Mouse (Mus musculus): Measurements from ENCODE around the gene Sez6l. TPM values are rescaled to one million over a fixed set of nuclear protein-coding genes. Genes with fewer than 3 reads are reported as not detected.

Sez6l gene
- polyA plus RNA-seq, 1 experiment from 2014 or later: 22.1 TPM

- WGBS: 7% methylated on average over 18 of the region's 18 CpGs
- H3K9me3 ChIP-seq (replicated peaks; ENCODE audit: control insufficient read depth, low read length): no peaks in the 10 kb centered on the region
- no peaks in the 10 kb centered on the region for H3K27me3 ChIP-seq (replicated peaks; ENCODE audit: control insufficient read depth, insufficient read depth, low read length)
- ATAC-seq (peak; percentile 18), DNase-seq (ENCODE audit: low spot score) (no peak)
- H3K4me1 ChIP-seq (ENCODE audit: control insufficient read depth, insufficient read depth, low read length): peaks cover 15% of the 10 kb centered on the region
- H3K36me3 ChIP-seq (ENCODE audit: control insufficient read depth, insufficient read depth, low read length): peaks cover 24% of the 10 kb centered on the region
- H3K9ac ChIP-seq (ENCODE audit: low read length): peak overlapping the region; percentile 69
- H3K27ac ChIP-seq (ENCODE audit: low read depth, low read length): peak overlapping the region; percentile 88; the same call in 1 of the 2 replicates
- peak overlapping the region; percentile 95 for H3K4me2 ChIP-seq (ENCODE audit: low read length)
- peak overlapping the region; percentile 62 for H3K4me3 ChIP-seq (ENCODE audit: low read depth, low read length)
Measured at GRCm38 (mm10) chr5:112393741-112394414, 183.1 kb downstream of the Sez6l start.

- 77% methylated on average over 27 of the region's 27 CpGs for WGBS
Measured at GRCm38 (mm10) chr5:112391676-112392323, 185.2 kb downstream of the Sez6l start.

GRCm38 (mm10) chr5:112391002-112391401 is 186.0 kb downstream of the Sez6l start:
- WGBS: 65% methylated on average over 16 of the region's 16 CpGs
- H3K27ac ChIP-seq (ENCODE audit: low read depth, low read length): no peak overlapping the region
- H3K36me3 ChIP-seq (ENCODE audit: control insufficient read depth, insufficient read depth, low read length): peaks cover 52% of the 10 kb centered on the region
- no peaks in the 10 kb centered on the region for H3K9me3 ChIP-seq (replicated peaks; ENCODE audit: control insufficient read depth, low read length)
- no peak overlapping the region for H3K9ac ChIP-seq (ENCODE audit: low read length)
- DNase-seq (ENCODE audit: low spot score) (no peak), ATAC-seq (no peak)
- H3K4me3 ChIP-seq (ENCODE audit: low read depth, low read length): no peak overlapping the region
- no peaks in the 10 kb centered on the region for H3K27me3 ChIP-seq (replicated peaks; ENCODE audit: control insufficient read depth, insufficient read depth, low read length)
- H3K4me1 ChIP-seq (ENCODE audit: control insufficient read depth, insufficient read depth, low read length): peaks cover 15% of the 10 kb centered on the region
- H3K4me2 ChIP-seq (ENCODE audit: low read length): no peak overlapping the region

More at GRCm38 (mm10) chr5:112391676-112392323, 185.2 kb downstream of the Sez6l start:
- ATAC-seq (no peak), DNase-seq (ENCODE audit: low spot score) (no peak)
- Histone ChIP-seq H3K9me3 (replicated peaks; ENCODE audit: control insufficient read depth, low read length) (no peaks in the 10 kb centered on the region), H3K9ac (ENCODE audit: low read length) (no peak overlapping the region), H3K27me3 (replicated peaks; ENCODE audit: control insufficient read depth, insufficient read depth, low read length) (no peaks in the 10 kb centered on the region), H3K4me1 (ENCODE audit: control insufficient read depth, insufficient read depth, low read length) (peaks cover 15% of the 10 kb centered on the region), H3K4me3 (ENCODE audit: low read depth, low read length) (no peak overlapping the region), H3K27ac (ENCODE audit: low read depth, low read length) (no peak overlapping the region), H3K36me3 (ENCODE audit: control insufficient read depth, insufficient read depth, low read length) (peaks cover 44% of the 10 kb centered on the region), H3K4me2 (ENCODE audit: low read length) (no peak overlapping the region)

- no peak overlapping the region for H3K4me2 ChIP-seq (ENCODE audit: low read length)
- H3K9ac ChIP-seq (ENCODE audit: low read length): 0 out of 2 replicates have a peak overlapping the region, but pooled peaks have one; percentile 3
- ATAC-seq: no peak
- H3K27me3 ChIP-seq (replicated peaks; ENCODE audit: control insufficient read depth, insufficient read depth, low read length): no peaks in the 10 kb centered on the region
- no peak overlapping the region for H3K27ac ChIP-seq (ENCODE audit: low read depth, low read length)
- no peaks in the 10 kb centered on the region for H3K9me3 ChIP-seq (replicated peaks; ENCODE audit: control insufficient read depth, low read length)
- WGBS: 81% methylated on average over 9 of the region's 9 CpGs
- DNase-seq (ENCODE audit: low spot score): no peak
- H3K4me3 ChIP-seq (ENCODE audit: low read depth, low read length): no peak overlapping the region
- peaks cover 67% of the 10 kb centered on the region for H3K36me3 ChIP-seq (ENCODE audit: control insufficient read depth, insufficient read depth, low read length)
- H3K4me1 ChIP-seq (ENCODE audit: control insufficient read depth, insufficient read depth, low read length): peaks cover 11% of the 10 kb centered on the region
Measured at GRCm38 (mm10) chr5:112389352-112389751, 187.6 kb downstream of the Sez6l start.

GRCm38 (mm10) chr5:112385973-112386372 is 191.0 kb downstream of the Sez6l start:
- WGBS: 90% methylated on average over 2 of the region's 2 CpGs
- H3K27me3 ChIP-seq (replicated peaks; ENCODE audit: control insufficient read depth, insufficient read depth, low read length): no peaks in the 10 kb centered on the region
- peaks cover 63% of the 10 kb centered on the region for H3K36me3 ChIP-seq (ENCODE audit: control insufficient read depth, insufficient read depth, low read length)

GRCm38 (mm10) chr5:112384805-112385472 is 192.0 kb downstream of the Sez6l start:
- Histone ChIP-seq H3K36me3 (ENCODE audit: control insufficient read depth, insufficient read depth, low read length) (peaks cover 63% of the 10 kb centered on the region), H3K27ac (ENCODE audit: low read depth, low read length) (no peak overlapping the region), H3K4me2 (ENCODE audit: low read length) (no peak overlapping the region), H3K9me3 (replicated peaks; ENCODE audit: control insufficient read depth, low read length) (no peaks in the 10 kb centered on the region), H3K4me3 (ENCODE audit: low read depth, low read length) (no peak overlapping the region), H3K9ac (ENCODE audit: low read length) (no peak overlapping the region), H3K4me1 (ENCODE audit: control insufficient read depth, insufficient read depth, low read length) (no peaks in the 10 kb centered on the region), H3K27me3 (replicated peaks; ENCODE audit: control insufficient read depth, insufficient read depth, low read length) (no peaks in the 10 kb centered on the region)
- WGBS: 92% methylated on average over 13 of the region's 13 CpGs
- ATAC-seq: no peak
- DNase-seq (ENCODE audit: low spot score): no peak

More at GRCm38 (mm10) chr5:112385973-112386372, 191.0 kb downstream of the Sez6l start:
- no peak overlapping the region for H3K4me2 ChIP-seq (ENCODE audit: low read length)
- H3K9ac ChIP-seq (ENCODE audit: low read length): no peak overlapping the region
- H3K4me3 ChIP-seq (ENCODE audit: low read depth, low read length): no peak overlapping the region
- no peak overlapping the region for H3K27ac ChIP-seq (ENCODE audit: low read depth, low read length)
- H3K9me3 ChIP-seq (replicated peaks; ENCODE audit: control insufficient read depth, low read length): no peaks in the 10 kb centered on the region
- no peaks in the 10 kb centered on the region for H3K4me1 ChIP-seq (ENCODE audit: control insufficient read depth, insufficient read depth, low read length)
- ATAC-seq (no peak), DNase-seq (ENCODE audit: low spot score) (no peak)

- DNase-seq (ENCODE audit: low spot score): peak; percentile 37
- WGBS: 64% methylated on average over 17 of the region's 17 CpGs
- H3K9me3 ChIP-seq (replicated peaks; ENCODE audit: control insufficient read depth, low read length): no peaks in the 10 kb centered on the region
Measured at GRCm38 (mm10) chr5:112382641-112383330, 194.2 kb downstream of the Sez6l start.

GRCm38 (mm10) chr5:112382042-112382441 is 194.9 kb downstream of the Sez6l start:
- Histone ChIP-seq H3K4me3 (ENCODE audit: low read depth, low read length) (no peak overlapping the region), H3K4me1 (ENCODE audit: control insufficient read depth, insufficient read depth, low read length) (no peaks in the 10 kb centered on the region), H3K9ac (ENCODE audit: low read length) (no peak overlapping the region), H3K36me3 (ENCODE audit: control insufficient read depth, insufficient read depth, low read length) (peaks cover 59% of the 10 kb centered on the region), H3K27ac (ENCODE audit: low read depth, low read length) (peak overlapping the region; percentile 35), H3K4me2 (ENCODE audit: low read length) (no peak overlapping the region), H3K27me3 (replicated peaks; ENCODE audit: control insufficient read depth, insufficient read depth, low read length) (no peaks in the 10 kb centered on the region), H3K9me3 (replicated peaks; ENCODE audit: control insufficient read depth, low read length) (no peaks in the 10 kb centered on the region)
- ATAC-seq (peak; percentile 35; the same call in 1 of the 2 replicates), DNase-seq (ENCODE audit: low spot score) (peak; percentile 23)
- WGBS: 67% methylated on average over 9 of the region's 9 CpGs

More at GRCm38 (mm10) chr5:112382641-112383330, 194.2 kb downstream of the Sez6l start:
- Histone ChIP-seq H3K36me3 (ENCODE audit: control insufficient read depth, insufficient read depth, low read length) (peaks cover 65% of the 10 kb centered on the region), H3K9ac (ENCODE audit: low read length) (no peak overlapping the region), H3K27ac (ENCODE audit: low read depth, low read length) (no peak overlapping the region), H3K4me3 (ENCODE audit: low read depth, low read length) (no peak overlapping the region), H3K27me3 (replicated peaks; ENCODE audit: control insufficient read depth, insufficient read depth, low read length) (no peaks in the 10 kb centered on the region), H3K4me1 (ENCODE audit: control insufficient read depth, insufficient read depth, low read length) (no peaks in the 10 kb centered on the region), H3K4me2 (ENCODE audit: low read length) (no peak overlapping the region)
- ATAC-seq: no peak
